Mouse (Mus musculus) lung, postnatal 4 days (tissue): Measurements from ENCODE around the gene Csta1.
A peak's percentile ranks its signal among the peaks of the same experiment; 100 is the strongest.
"Not testable (repeated sequence)": the region's sequence is repeated elsewhere in the genome, so short reads cannot be mapped to it uniquely, and the experiment has no call there.

Source experiments
- DNase-seq, 2 experiments: peaks; one replicate each; pipeline ENCODE4 v3.0.0; 2021

The Csta1 gene

GRCm38 (mm10) chr16:36131141-36131540 lies at the start of gene Csta1:
Gene Csta1 (minus strand): TSS chr16:36131241.
- DNase-seq: no peak

- DNase-seq: no peak
Measured at GRCm38 (mm10) chr16:36179910-36180309, 48.9 kb upstream of the Csta1 start.

GRCm38 (mm10) chr16:36176108-36176507 lies 45.1 kb upstream of the Csta1 start:
- DNase-seq: no peak

GRCm38 (mm10) chr16:36167841-36168240 lies 36.8 kb upstream of the Csta1 start:
- not testable (repeated sequence) for DNase-seq

- DNase-seq: no peak
Measured at GRCm38 (mm10) chr16:36156402-36156975, 25.4 kb upstream of the Csta1 start, which contains the start of gene Stfa2l1. Gene Stfa2l1 (plus strand): TSS chr16:36156811.

- no peak for DNase-seq
Measured at GRCm38 (mm10) chr16:36138201-36138600, 7.2 kb upstream of the Csta1 start.

- no peak for DNase-seq
Measured at GRCm38 (mm10) chr16:36128092-36128491, 2.9 kb downstream of the Csta1 start.

- DNase-seq: not testable (repeated sequence)
Measured at GRCm38 (mm10) chr16:36115751-36116150, 15.3 kb downstream of the Csta1 start.

- not testable (repeated sequence) for DNase-seq
Measured at GRCm38 (mm10) chr16:36111486-36111885, 19.6 kb downstream of the Csta1 start.

GRCm38 (mm10) chr16:36102211-36102610 lies 28.8 kb downstream of the Csta1 start:
- no peak for DNase-seq

- no peak for DNase-seq
Measured at GRCm38 (mm10) chr16:36101526-36101925, 29.5 kb downstream of the Csta1 start.

- DNase-seq: not testable (repeated sequence)
Measured at GRCm38 (mm10) chr16:36097813-36098499, 33.1 kb downstream of the Csta1 start.

- DNase-seq: no peak
Measured at GRCm38 (mm10) chr16:36094079-36094478, 37.0 kb downstream of the Csta1 start.

- no peak for DNase-seq
Measured at GRCm38 (mm10) chr16:36090785-36091509, 40.1 kb downstream of the Csta1 start.

- DNase-seq: no peak
Measured at GRCm38 (mm10) chr16:36089850-36090616, 41.0 kb downstream of the Csta1 start.

- no peak for DNase-seq
Measured at GRCm38 (mm10) chr16:36089065-36089464, 42.0 kb downstream of the Csta1 start.

- DNase-seq: peak; percentile 8 to 54
Measured at GRCm38 (mm10) chr16:36087846-36088245, 43.2 kb downstream of the Csta1 start.

GRCm38 (mm10) chr16:36079916-36080315 lies 51.1 kb downstream of the Csta1 start:
- DNase-seq: no peak

GRCm38 (mm10) chr16:36074772-36075171 lies 56.3 kb downstream of the Csta1 start:
- no peak for DNase-seq

- DNase-seq: no peak
Measured at GRCm38 (mm10) chr16:36072410-36073011, 58.5 kb downstream of the Csta1 start.

GRCm38 (mm10) chr16:36071450-36072379 lies 59.3 kb downstream of the Csta1 start, which contains the start of the genes Fam162a and Ccdc58:
Gene Fam162a (minus strand): TSS chr16:36071594.
Gene Ccdc58 (plus strand): TSS chr16:36071685.
- DNase-seq: peak; percentile 93 to 95
